Mouse (Mus musculus): ENCODE results near the gene Pfn3. TPM values are rescaled to one million over a fixed set of nuclear protein-coding genes. Genes with fewer than 3 reads are reported as not detected.

The Pfn3 gene
- polyA plus RNA-seq (2015; fragmentation: Nextera tagmentation; extraction: Ambion mirVana), result not detected in 2 replicates

DNA sequence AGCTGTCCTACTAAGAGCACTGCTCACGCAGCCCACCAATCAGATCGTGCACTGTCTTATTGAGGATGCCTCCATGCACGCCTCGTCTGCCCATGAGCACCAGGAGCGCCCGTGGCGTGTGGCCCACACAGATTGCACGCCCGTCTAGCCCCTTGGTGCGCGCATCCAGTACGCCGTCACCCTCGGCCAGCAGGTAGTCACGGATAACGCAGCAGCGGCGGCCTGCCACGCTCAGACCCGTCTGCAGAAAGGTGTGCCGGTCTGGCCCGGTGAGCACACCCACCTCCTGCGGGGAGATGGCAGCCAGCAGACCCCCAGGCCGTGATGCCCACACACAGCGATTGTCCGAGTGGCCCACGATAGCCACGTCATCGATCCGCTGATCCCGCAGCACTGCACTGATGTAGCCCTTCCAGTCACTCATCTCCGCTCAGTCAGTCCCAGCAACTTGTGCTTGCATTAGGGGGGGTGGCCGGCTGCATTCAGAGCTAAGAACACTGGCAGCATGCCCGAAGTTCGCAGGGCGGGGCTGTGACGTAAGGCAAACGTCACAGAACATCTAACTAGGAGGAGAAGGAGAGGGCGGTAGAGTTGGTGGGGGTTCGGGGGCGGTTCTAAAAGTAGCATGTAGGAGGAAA, at the start of gene Pfn3:
TSS of gene Pfn3 (minus strand) at position 490 of the 638 bp plus-strand sequence.

DNA sequence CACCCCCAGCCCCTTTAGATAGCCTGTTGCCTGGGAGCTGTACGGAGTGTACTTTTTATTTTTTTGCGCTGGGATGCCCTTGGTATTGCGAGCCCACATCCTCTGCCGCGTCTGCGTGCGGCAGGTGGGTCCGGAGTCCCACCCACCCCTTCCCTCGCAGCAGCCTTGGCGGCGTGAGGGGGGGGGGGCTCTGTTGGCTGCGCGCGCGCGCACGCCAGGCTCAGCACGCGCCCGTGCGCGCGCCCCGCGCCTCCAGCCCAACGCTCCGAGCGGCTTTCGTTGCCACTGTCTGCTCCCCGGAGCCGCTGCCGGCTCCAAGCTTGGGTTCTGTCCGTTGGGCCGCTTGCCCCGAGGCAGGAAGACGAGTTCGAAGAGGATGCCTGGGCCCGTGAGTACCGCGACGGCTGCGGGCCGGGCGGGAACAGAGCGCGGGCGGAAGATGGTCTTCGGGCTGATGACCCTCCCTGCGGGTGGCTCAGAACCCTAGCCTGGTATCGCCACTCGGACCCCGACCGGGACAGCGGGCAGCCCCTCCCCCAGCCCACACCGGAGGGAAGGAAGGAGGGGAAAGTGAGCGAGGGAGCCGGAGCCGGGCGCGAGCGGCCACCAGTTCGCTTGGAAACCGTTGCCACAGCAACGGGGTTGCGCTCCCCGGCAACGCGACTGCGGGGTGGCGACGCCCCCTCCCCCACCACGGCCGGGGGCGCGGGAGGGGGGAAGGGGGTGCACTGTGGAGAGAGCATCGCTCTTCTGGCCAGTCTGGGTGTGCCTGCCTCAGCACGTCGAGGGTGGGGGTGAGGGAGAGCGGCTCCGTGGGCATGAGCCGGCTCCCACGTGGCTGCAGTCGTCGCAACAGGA, 49.2 kb upstream of the Pfn3 start, which contains the start of gene Prr7:
TSS of gene Prr7 (plus strand) at position 241 of the 858 bp plus-strand sequence.

GRCm38 (mm10) chr13:55444937-55445315, 29.9 kb upstream of the Pfn3 start, which contains the start of gene Grk6:
TSS of gene Grk6 (plus strand) at chr13:55445072.

DNA sequence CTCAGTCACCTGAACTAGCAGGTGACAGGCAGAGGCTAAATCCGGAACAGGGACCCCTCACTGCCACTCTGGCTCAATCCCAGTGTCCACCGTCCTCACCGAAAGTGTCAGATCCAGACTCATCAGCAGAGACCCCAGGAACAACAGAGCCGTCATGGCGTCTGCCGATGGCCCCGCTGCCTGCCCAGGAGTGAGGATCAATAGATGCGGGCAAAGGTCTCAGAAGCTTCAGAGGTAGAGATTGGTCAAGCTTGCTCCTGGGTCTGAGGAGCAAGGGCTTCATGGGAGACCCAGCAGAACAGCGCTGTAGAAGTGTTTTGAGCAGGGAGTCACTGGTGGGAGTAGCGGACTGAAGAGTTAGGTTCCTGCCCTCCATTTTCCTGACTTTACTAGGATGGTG, 11.6 kb upstream of the Pfn3 start, which contains the start of gene F12:
TSS of gene F12 (minus strand) at position 181 of the 400 bp plus-strand sequence.

DNA sequence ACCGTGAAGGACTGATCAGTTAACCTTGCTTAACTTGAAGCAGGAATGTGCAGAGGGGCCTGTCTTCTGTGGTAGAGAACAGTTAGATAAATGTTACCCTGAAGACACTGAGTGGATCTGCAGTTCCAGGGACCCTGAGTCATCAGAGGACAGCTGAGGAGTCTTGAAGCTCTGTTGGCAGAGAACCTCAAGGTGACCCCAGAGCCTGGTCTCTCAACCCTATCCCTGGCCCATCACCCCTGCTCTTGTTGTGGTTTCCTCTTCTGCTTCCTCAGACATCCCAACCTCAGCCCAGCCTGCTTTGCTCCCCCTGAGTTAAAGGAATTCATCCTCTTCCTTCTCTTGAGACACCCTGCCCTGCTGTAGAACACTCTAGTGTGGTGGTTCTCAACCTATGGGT, 16.9 kb downstream of the Pfn3 start, which contains the start of gene Slc34a1:
TSS of gene Slc34a1 (plus strand) at position 100 of the 400 bp plus-strand sequence.

GRCm38 (mm10) chr13:55369531-55370114, 45.4 kb downstream of the Pfn3 start, which contains the start of gene Rgs14:
TSS of gene Rgs14 (plus strand) at chr13:55369732.

Small RNAs within 50 kb of the gene (microRNA-seq; reads per million reads assigned to microRNA genes)
- not detected for gene Mir6943

Other genes starting within 250 kb of the Pfn3 start
- gene Nsd1, start 205.4 kb downstream of the Pfn3 start, polyA plus RNA-seq (2015; fragmentation: Nextera tagmentation; extraction: Ambion mirVana), result 36.3 and 38.2 TPM in 2 replicates
- gene Prelid1, start 94.7 kb downstream of the Pfn3 start, polyA plus RNA-seq (2015; fragmentation: Nextera tagmentation; extraction: Ambion mirVana), result 381 and 386 TPM in 2 replicates
- gene Rab24, start 93.3 kb downstream of the Pfn3 start, polyA plus RNA-seq (2015; fragmentation: Nextera tagmentation; extraction: Ambion mirVana), result 53.5 and 60.3 TPM in 2 replicates
- 8.5 and 9.3 TPM in 2 replicates for gene Mxd3, start 85.4 kb downstream of the Pfn3 start, polyA plus RNA-seq (2015; fragmentation: Nextera tagmentation; extraction: Ambion mirVana)
- gene Lman2, start 52.4 kb downstream of the Pfn3 start, polyA plus RNA-seq (2015; fragmentation: Nextera tagmentation; extraction: Ambion mirVana), result 57.9 and 62.4 TPM in 2 replicates
- gene Rgs14, start 45.5 kb downstream of the Pfn3 start, polyA plus RNA-seq (2015; fragmentation: Nextera tagmentation; extraction: Ambion mirVana), result 0.49 and 1.8 TPM in 2 replicates
- gene Slc34a1, start 17.0 kb downstream of the Pfn3 start, polyA plus RNA-seq (2015; fragmentation: Nextera tagmentation; extraction: Ambion mirVana), result not detected in 2 replicates
- gene F12, start 11.6 kb upstream of the Pfn3 start, polyA plus RNA-seq (2015; fragmentation: Nextera tagmentation; extraction: Ambion mirVana), result 0.30 TPM in 1 of 2 replicates, not detected in the other
- gene Grk6, start 29.8 kb upstream of the Pfn3 start, polyA plus RNA-seq (2015; fragmentation: Nextera tagmentation; extraction: Ambion mirVana), result 21.2 and 22.9 TPM in 2 replicates
- 0.42 TPM in 1 of 2 replicates, not detected in the other for gene Prr7, start 49.0 kb upstream of the Pfn3 start, polyA plus RNA-seq (2015; fragmentation: Nextera tagmentation; extraction: Ambion mirVana)
- gene Dbn1, start 72.9 kb upstream of the Pfn3 start, polyA plus RNA-seq (2015; fragmentation: Nextera tagmentation; extraction: Ambion mirVana), result 55.6 and 76.0 TPM in 2 replicates
- 767 and 826 TPM in 2 replicates for gene Pdlim7, start 98.4 kb upstream of the Pfn3 start, polyA plus RNA-seq (2015; fragmentation: Nextera tagmentation; extraction: Ambion mirVana)
- gene Dok3, start 114.1 kb upstream of the Pfn3 start, polyA plus RNA-seq (2015; fragmentation: Nextera tagmentation; extraction: Ambion mirVana), result 2.6 and 9.6 TPM in 2 replicates
- 23.4 and 27.9 TPM in 2 replicates for gene Ddx41, start 121.4 kb upstream of the Pfn3 start, polyA plus RNA-seq (2015; fragmentation: Nextera tagmentation; extraction: Ambion mirVana)
- gene Fam193b, start 155.9 kb upstream of the Pfn3 start, polyA plus RNA-seq (2015; fragmentation: Nextera tagmentation; extraction: Ambion mirVana), result 12.6 and 13.7 TPM in 2 replicates
- 104 and 125 TPM in 2 replicates for gene Tmed9, start 158.5 kb upstream of the Pfn3 start, polyA plus RNA-seq (2015; fragmentation: Nextera tagmentation; extraction: Ambion mirVana)
- 18.9 and 19.7 TPM in 2 replicates for gene B4galt7, start 184.7 kb upstream of the Pfn3 start, polyA plus RNA-seq (2015; fragmentation: Nextera tagmentation; extraction: Ambion mirVana)
- 32.8 and 38.6 TPM in 2 replicates for gene Caml, start 207.8 kb upstream of the Pfn3 start, polyA plus RNA-seq (2015; fragmentation: Nextera tagmentation; extraction: Ambion mirVana)
- gene Ddx46, start 219.8 kb upstream of the Pfn3 start, polyA plus RNA-seq (2015; fragmentation: Nextera tagmentation; extraction: Ambion mirVana), result 15.8 and 16.5 TPM in 2 replicates